Mouse (Mus musculus): Measurements from ENCODE around the gene Nr2f2. TPM values are rescaled to one million over a fixed set of nuclear protein-coding genes. Genes with fewer than 3 reads are reported as not detected.

Nr2f2 gene
- total RNA-seq, 2 experiments from 2014 or later: not detected

DNA sequence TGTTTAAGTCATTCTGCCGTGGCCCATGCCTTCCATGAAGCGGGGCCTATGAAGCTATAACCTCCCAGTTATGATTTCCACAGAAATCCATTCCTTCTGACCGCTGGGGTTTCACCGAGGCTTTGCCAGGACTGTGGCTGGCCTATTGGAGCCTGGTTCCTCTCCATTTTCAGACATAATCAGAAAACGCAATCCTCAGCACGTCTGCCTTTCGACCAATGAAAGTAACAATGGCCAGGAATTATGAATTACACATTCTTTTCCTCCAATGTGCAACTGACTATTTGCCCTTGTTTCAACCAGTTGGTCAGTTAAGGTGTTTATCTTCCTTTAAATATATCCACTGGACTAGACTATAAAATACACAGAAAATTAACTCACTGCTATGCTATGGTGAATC is 31.1 kb downstream of the Nr2f2 start:
- ATAC-seq (replicated peaks; ENCODE audit: poor library complexity, severe bottlenecking): no peak

GRCm38 (mm10) chr7:70334836-70335235 is 31.7 kb downstream of the Nr2f2 start:
- peak; percentile 77 for ATAC-seq (replicated peaks; ENCODE audit: poor library complexity, severe bottlenecking)

GRCm38 (mm10) chr7:70333851-70334250 is 32.7 kb downstream of the Nr2f2 start:
- no peak for ATAC-seq (replicated peaks; ENCODE audit: poor library complexity, severe bottlenecking)

DNA sequence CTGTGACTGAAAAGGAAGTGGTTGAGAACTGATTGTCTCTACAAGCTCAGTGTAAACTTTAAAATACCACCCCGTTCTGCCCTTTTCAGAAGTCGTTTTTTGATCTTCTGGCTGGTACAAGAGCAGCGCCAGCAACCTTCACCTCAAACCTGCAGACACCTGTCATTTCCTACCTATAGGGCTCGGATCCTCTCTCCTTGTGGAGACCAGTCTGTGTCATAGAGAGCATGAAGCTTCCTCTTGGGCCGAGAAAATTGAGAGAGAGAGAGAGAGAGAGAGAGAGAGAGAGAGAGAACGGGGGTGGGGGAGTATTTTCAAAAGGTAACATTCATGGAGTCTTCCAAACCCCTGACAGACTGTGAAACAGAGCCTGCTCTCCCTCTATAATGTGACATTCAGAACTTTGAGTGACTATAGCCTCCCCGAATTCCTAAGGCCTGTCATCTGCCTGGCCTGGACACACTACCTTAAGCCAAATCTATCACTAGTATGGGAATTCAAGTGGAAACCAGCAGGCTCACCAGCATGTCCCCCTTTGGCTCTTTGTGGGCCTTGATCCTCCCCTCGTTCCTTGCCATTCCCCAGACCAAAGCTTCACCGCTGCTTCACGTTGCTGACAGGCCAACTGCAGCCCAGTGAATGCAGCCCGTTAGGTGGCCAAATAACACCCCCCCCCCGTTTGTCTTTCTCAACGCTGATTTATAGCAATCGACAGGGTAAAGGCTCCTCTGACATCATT is 33.4 kb downstream of the Nr2f2 start:
- ATAC-seq (replicated peaks; ENCODE audit: poor library complexity, severe bottlenecking): no peak

GRCm38 (mm10) chr7:70332064-70332850 is 34.3 kb downstream of the Nr2f2 start:
- no peak for ATAC-seq (replicated peaks; ENCODE audit: poor library complexity, severe bottlenecking)

DNA sequence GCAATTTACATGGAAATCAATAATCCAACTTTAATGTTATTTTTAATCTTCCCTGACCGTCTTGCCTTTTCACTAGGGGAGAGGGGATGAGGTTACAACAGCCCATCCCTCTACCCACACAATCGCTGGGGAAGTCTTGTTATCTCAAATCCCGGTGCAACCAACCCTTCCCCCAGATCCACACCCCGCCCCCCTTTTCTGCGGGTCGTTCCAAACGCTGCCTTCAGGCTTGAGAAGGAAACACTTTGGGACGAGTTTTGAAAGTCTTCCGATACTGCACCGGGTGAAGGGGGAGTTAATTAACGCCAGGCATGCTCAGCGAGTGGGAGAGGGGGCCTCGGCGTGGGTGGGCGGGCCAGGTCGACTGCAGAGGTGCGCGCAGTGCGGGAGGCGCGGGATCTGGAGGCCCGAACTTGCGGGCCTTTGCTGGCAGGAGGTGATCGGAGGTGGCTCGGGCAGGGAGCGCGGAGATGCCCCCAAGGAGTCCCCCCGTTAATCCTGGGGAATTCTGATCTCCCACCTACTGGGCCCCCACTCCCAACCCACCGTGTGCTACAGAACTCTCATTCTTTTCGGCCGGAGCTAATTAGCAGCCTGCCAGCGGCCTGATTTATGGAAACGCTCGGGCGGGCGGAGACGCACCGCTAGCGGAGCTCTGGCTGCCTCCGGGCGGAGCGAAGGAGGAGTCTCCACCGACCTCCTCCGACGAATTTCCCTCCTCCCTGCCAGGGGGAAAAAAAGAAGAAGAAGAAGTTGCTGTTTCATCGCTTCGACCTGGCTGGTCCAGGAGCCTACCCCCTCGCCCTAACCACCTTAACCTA is 35.1 kb downstream of the Nr2f2 start:
- ATAC-seq (replicated peaks; ENCODE audit: poor library complexity, severe bottlenecking): peak; percentile 37

GRCm38 (mm10) chr7:70330761-70331242 is 35.7 kb downstream of the Nr2f2 start:
- no peak for ATAC-seq (replicated peaks; ENCODE audit: poor library complexity, severe bottlenecking)

DNA sequence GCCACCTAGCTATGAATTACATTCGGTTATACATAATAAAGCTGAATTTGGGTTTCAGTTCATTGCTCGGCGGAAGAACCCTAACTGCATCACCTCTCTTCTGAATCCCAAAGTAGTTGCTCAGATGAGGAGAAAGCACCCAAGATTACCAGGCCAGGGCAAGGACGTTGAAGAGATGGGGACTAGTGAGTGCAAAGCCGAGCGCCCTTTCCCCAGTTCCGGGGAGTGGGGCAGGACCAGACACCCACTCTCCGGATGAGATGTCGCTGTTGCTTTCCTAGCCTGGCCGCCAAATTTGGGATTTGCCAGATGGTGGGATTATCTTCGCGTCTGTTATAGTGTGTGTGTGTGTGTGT is 36.4 kb downstream of the Nr2f2 start:
- no peak for ATAC-seq (replicated peaks; ENCODE audit: poor library complexity, severe bottlenecking)

DNA sequence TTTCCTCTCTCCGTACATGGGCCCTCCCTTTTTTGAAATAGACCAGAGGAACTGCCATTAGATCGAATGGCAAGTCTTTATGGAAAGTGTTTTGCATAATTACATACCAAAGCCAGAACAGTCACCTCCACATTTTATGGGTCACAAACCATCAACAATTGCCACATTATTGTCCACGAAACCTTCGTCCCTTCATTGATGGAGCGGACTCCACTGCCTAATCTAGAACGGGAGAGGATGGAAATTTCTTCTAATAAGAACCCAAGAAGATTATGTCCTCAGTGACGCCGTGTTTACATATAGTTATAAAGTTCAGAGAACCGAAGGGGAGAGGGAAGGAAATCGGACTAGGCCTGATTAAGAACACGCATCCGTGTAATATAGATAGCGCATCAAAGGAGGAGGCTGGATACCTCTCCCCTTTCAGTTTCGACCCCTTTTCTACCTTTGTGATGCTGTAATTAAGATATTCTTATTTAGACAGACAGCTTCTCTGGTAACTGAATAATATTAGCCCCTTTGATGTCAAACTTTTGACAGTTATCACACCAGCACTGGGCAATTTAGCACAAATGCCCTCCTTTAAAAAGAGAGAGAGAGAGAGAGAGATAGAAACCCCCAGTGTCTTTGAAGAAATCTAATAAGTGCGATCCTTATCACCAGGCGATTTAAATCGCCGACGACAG is 36.9 kb downstream of the Nr2f2 start:
- no peak for ATAC-seq (replicated peaks; ENCODE audit: poor library complexity, severe bottlenecking)

- no peak for ATAC-seq (replicated peaks; ENCODE audit: poor library complexity, severe bottlenecking)
Observed at GRCm38 (mm10) chr7:70329037-70329516, 37.5 kb downstream of the Nr2f2 start.

DNA sequence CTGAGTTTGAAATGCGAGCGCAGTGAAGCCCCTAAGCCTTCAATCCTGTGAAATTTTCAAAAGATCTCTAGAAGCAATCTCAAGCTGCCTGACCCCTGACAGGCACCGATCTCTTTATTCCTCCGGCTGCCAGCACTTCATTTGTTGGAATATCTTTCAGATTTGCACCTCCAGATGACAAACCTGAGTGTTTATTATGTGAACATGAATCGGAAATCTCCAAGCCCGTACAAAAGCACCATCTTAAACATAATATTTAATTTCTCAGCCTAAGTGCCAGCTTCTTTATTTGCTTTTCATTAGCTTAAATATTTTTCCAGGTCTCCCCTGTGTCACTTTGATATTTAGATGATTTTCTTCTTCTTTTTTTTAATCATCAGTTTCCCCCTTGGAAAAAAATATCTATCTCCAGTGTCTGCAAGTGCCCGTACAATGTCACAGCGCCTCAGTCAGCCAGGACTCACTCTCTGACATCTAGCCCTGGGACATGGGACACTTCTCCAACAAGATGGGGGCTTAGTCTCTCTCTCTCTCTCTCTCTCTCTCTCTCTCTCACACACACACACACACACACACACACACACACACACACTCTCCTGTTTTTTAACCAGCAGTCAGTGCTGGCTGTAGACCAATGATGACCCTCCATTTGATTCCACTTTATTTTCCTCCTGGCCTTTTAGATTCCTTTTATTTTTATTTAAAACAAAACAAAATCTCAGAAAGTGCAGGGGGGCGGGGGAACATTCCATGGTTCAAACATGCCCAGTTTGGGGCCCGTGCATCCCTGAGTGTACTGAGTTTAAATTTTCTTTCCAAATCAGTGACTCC is 38.1 kb downstream of the Nr2f2 start:
- no peak for ATAC-seq (replicated peaks; ENCODE audit: poor library complexity, severe bottlenecking)

GRCm38 (mm10) chr7:70327191-70327590 is 39.3 kb downstream of the Nr2f2 start:
- no peak for ATAC-seq (replicated peaks; ENCODE audit: poor library complexity, severe bottlenecking)

DNA sequence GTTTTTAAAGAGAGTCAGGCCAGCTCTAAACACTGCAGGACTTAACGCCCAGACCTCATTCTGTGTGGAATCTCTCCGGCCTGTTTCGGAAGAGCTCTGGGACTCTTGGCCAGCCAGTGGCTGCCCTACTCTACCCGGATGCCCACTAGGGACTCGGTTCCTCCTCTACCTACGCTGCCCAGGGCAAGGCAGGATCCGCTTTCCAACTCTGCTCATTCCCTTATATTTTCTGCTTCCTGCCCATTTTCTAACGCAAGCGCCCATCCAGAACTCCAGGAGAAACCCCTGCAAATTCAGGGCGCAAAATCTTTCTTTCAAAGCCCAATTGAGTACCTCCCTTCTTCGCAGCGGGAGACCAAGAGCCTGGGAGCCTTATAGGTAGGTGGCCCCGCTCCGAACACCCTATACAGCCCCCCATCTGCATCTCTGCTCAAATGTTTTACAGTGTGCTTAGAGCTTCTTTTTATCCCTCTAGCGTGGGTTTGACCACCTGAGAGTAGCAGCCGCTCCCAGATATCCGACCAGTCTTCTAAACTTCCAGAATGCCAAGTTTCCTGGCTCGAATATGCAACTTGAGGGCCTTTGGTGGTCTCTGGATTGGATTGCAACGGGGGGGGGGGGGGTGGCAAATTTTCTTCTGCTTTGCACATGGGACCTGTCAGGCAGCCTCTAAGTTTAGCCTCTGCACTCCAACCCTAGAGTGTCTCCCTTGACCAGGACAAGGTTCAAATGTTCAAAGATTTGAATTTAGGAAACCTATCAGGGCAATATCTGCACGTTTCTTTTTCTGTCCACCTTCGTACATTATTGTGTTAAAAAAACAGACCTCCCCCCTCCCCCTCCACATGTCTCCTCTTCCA is 40.1 kb downstream of the Nr2f2 start:
- ATAC-seq (replicated peaks; ENCODE audit: poor library complexity, severe bottlenecking): no peak

- no peak for ATAC-seq (replicated peaks; ENCODE audit: poor library complexity, severe bottlenecking)
Observed at GRCm38 (mm10) chr7:70325381-70325780, 41.2 kb downstream of the Nr2f2 start.

DNA sequence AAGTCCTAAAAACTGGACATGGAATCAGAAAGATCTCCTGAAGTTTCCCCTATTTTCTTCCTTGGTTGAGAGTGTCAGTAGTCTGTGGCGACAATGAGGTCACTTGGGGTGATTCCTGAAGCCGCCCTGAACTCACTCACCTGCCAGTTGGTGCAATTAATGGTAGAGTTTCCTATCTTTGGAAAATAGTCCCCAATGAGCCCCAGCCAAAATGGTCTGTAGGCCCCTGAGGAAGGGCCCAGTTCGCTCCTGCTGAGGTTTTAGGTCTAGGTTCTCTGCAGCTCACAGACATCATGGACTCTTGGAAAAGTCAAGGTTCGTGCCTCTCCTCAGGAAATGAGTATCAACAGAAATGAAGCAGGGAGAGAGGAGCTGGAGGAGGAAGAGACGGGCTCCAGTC is 42.0 kb downstream of the Nr2f2 start:
- no peak for ATAC-seq (replicated peaks; ENCODE audit: poor library complexity, severe bottlenecking)

- no peak for ATAC-seq (replicated peaks; ENCODE audit: poor library complexity, severe bottlenecking)
Observed at GRCm38 (mm10) chr7:70324041-70324440, 42.5 kb downstream of the Nr2f2 start.

DNA sequence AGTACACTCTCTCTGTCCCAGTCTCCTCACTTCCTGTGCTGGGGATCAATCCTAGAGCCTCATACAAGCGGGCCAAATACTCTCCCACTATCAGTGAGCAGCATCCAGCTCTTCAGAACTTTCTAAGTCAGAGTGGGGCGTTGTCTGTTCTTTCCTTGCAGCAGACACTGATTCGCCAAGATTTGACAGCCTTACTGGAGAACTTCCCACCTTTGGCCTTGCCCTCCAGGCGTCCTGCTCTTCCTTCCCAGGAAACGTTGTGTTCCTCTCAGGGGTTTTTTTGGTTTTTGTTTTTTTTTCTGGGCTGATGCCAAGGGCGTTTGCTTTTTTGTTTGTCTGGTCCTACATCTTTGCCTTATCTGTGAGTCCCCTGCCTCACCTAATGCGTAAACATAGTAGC is 60.8 kb downstream of the Nr2f2 start:
- ATAC-seq (replicated peaks; ENCODE audit: poor library complexity, severe bottlenecking): no peak

GRCm38 (mm10) chr7:70304426-70304825 is 62.1 kb downstream of the Nr2f2 start:
- no peak for ATAC-seq (replicated peaks; ENCODE audit: poor library complexity, severe bottlenecking)

Measured in granulocyte monocyte progenitor cell, adult 5-6 weeks (primary cell).